Mouse (Mus musculus) intestine, postnatal 0 days (tissue): ENCODE results near the gene Pik3r5. TPM values are rescaled to one million over a fixed set of nuclear protein-coding genes. Genes with fewer than 3 reads are reported as not detected.

ENCODE experiments used
- ATAC-seq: fragments of 200-750 bp; cut with Nextera tagmentation; 2 replicates; pipeline ENCODE4 v1.8.0; 2017; ENCODE audit warnings: mild to moderate bottlenecking, moderate TSS enrichment, moderate library complexity
- H3K27ac ChIP-seq: fragments of 300-500 bp; sonication (generic); 2 replicates; pipeline ENCODE4 v1.5.1; 2014; ENCODE audit warnings: mild to moderate bottlenecking, low read depth, low read length, moderate library complexity
- H3K27me3 ChIP-seq: fragments of 300-500 bp; sonication (generic); replicated peaks from 2 replicates; pipeline ENCODE4 v1.6.1; 2014; ENCODE audit warnings: low read length, mixed read lengths; ENCODE audit not compliant: control insufficient read depth, insufficient read depth
- H3K36me3 ChIP-seq: fragments of 300-500 bp; sonication (generic); 2 replicates; pipeline ENCODE4 v1.6.1; 2014; ENCODE audit warnings: mild to moderate bottlenecking, moderate library complexity; ENCODE audit not compliant: control insufficient read depth, insufficient read depth
- H3K4me1 ChIP-seq: fragments of 300-500 bp; sonication (generic); replicated peaks from 2 replicates; pipeline ENCODE4 v1.6.1; 2014; ENCODE audit warnings: antibody characterized with exemption, low read length, mixed read lengths; ENCODE audit not compliant: control insufficient read depth, insufficient read depth
- H3K4me2 ChIP-seq: fragments of 300-500 bp; sonication (generic); replicated peaks from 2 replicates; pipeline ENCODE4 v1.6.1; 2014; ENCODE audit warnings: low read depth, mild to moderate bottlenecking, moderate library complexity
- H3K4me3 ChIP-seq: fragments of 300-500 bp; sonication (generic); 2 replicates; pipeline ENCODE4 v1.5.1; 2014; ENCODE audit warnings: low read depth, low read length
- H3K9ac ChIP-seq: fragments of 300-500 bp; sonication (generic); 2 replicates; pipeline ENCODE4 v1.6.1; 2014; ENCODE audit warnings: mild to moderate bottlenecking, low read depth, low read length
- H3K9me3 ChIP-seq: fragments of 300-500 bp; sonication (generic); 2 replicates; pipeline ENCODE4 v1.6.1; 2016; ENCODE audit warnings: mixed run types; ENCODE audit not compliant: control insufficient read depth
- CTCF ChIP-seq: sonication (generic); IDR thresholded peaks from 2 replicates; pipeline ENCODE4 v1.5.1; 2016; ENCODE audit warnings: low read depth, mild to moderate bottlenecking, control low read depth, antibody characterized with exemption, moderate library complexity
- WGBS: fragments of 180-500 bp; shearing (Covaris S2); extraction: QIAGEN DNeasy Blood & Tissue Kit; methylation state at CpG from one replicate; pipeline ENCODE4 v1.1.7; 2014; 5-methylcytosine and 5-hydroxymethylcytosine counted together
- polyA plus RNA-seq: library from polyadenylated mRNA; unstranded; fragments of >200 nt; fragmentation: Nextera tagmentation; extraction: Ambion mirVana; gene quantifications from 2 replicates; pipeline ENCODE4 v1.2.1, GENCODE M21; 2015

The Pik3r5 gene
- polyA plus RNA-seq, 1 experiment from 2014 or later: 0.35 TPM

DNA sequence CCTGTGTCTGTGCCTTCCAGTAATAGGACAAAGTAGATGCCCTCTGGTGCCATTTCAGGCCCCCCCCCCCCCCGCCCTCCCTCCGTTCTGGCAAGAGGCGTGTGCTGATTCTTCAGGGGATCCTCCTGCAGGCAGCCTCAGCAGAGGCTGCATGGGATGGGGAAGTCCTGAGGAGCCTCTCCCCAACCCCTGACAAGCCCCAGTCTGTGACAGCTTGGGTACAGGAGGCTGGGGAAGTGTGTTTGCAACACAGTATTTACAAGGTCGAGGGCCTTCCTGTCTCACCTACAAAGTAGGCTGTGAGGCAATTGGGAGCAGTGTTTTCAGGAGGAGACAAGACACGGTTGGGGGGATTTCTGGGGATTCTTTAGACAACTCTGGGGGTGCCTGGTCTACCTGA lies 9.0 kb downstream of the Pik3r5 start:
- no peak overlapping the region for H3K4me3 ChIP-seq
- TF ChIP-seq CTCF: no peak
- no peaks in the 10 kb centered on the region for H3K9me3 ChIP-seq
- no peaks in the 10 kb centered on the region for H3K27me3 ChIP-seq
- H3K4me1 ChIP-seq: no peaks in the 10 kb centered on the region
- H3K9ac ChIP-seq: no peak overlapping the region
- no peak overlapping the region for H3K27ac ChIP-seq
- 64% methylated on average over 4 of the region's 5 CpGs for WGBS
- H3K4me2 ChIP-seq: no peak overlapping the region
- no peaks in the 10 kb centered on the region for H3K36me3 ChIP-seq
- ATAC-seq: no peak

DNA sequence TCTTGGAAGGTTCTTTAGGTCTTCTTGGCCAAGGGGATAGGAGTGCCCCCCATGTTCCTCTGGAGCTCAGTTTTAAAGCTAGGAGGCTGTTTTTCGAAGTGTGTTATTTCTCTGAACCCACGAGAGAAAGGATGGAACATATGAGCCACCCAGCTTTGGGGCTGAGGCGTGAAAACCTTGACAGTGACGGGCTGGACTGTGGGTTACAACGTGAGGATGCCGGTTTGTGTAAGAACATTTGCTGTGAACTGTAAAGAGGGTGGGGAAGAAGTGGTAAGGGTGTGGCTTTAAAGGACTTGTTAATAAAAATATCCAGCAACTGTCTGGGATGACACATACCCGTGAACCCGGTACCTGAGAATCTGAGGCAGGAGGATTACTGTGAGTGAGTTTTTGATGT lies 10.4 kb downstream of the Pik3r5 start:
- no peak for TF ChIP-seq CTCF
- WGBS: 78% methylated on average over 8 of the region's 8 CpGs
- no peaks in the 10 kb centered on the region for H3K4me1 ChIP-seq
- ATAC-seq: no peak
- no peak overlapping the region for H3K27ac ChIP-seq
- no peak overlapping the region for H3K4me3 ChIP-seq
- H3K27me3 ChIP-seq: no peaks in the 10 kb centered on the region
- H3K9ac ChIP-seq: no peak overlapping the region
- no peaks in the 10 kb centered on the region for H3K36me3 ChIP-seq
- no peaks in the 10 kb centered on the region for H3K9me3 ChIP-seq
- no peak overlapping the region for H3K4me2 ChIP-seq

DNA sequence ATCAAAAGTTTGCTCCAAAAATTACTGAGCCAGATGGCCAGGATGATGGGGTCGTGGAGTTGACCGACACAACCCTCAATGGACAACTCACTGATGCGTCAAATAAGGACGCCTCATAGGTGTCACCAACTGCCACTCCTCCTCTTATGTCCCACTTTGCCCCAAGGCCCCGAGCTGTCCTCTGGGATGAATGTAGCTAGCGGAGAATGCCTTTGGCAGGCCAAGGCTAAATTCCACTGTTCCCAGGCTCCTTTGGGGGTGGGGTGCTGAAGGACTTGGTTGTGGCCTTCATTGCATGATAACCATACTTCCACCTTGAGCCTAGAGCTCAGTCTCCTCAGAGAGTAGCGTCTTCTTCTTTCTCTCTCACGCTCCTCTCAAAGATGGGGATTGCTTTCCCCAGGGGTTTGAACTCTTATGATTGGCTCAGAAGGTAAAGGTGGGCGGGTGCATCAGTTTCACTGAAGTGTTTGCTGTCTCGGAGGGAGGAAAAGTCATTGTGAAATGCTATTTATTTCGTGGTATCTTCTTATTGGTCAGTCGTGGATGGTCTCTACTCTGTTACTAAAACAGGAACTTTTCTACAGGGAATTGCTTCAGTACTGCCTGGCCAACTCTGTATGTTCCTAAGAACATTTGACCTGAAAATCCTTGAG lies 11.2 kb downstream of the Pik3r5 start:
- no peak for ATAC-seq
- Histone ChIP-seq H3K36me3 (no peaks in the 10 kb centered on the region), H3K9ac (no peak overlapping the region), H3K4me2 (no peak overlapping the region), H3K27ac (no peak overlapping the region), H3K4me1 (no peaks in the 10 kb centered on the region), H3K4me3 (no peak overlapping the region), H3K9me3 (no peaks in the 10 kb centered on the region), H3K27me3 (no peaks in the 10 kb centered on the region)
- WGBS: 71% methylated on average over 12 of the region's 12 CpGs
- no peak for TF ChIP-seq CTCF

- Histone ChIP-seq H3K9ac (no peak overlapping the region), H3K4me2 (no peak overlapping the region), H3K27me3 (no peaks in the 10 kb centered on the region), H3K9me3 (no peaks in the 10 kb centered on the region), H3K4me1 (no peaks in the 10 kb centered on the region), H3K4me3 (no peak overlapping the region), H3K36me3 (no peaks in the 10 kb centered on the region), H3K27ac (no peak overlapping the region)
- no peak for ATAC-seq
- TF ChIP-seq CTCF: no peak
- 76% methylated on average over 4 of the region's 4 CpGs for WGBS
Observed at GRCm38 (mm10) chr11:68445901-68446300, 14.0 kb downstream of the Pik3r5 start.

DNA sequence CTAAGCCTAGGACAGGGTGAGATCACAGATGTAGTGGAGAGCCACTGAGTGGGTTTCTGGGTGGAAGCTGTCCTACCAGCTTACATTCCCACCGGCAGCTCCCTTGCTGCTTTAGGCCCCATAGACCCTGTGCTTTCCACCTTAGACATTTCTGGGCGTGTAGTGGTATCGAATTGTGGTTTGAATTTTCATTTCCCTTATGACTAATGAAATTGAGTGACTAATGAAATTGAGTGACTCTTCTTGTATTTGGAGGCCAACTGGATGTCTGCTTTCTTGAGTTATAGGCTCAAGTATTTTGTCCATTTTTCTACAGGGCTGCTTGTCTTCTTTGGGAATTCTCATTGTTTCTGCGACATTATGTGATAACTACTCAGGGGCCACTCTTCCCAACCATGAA lies 14.6 kb downstream of the Pik3r5 start:
- TF ChIP-seq CTCF: no peak
- no peak overlapping the region for H3K9ac ChIP-seq
- WGBS: 92% methylated on average over 4 of the region's 4 CpGs
- no peak for ATAC-seq
- no peak overlapping the region for H3K4me3 ChIP-seq
- H3K27ac ChIP-seq: no peak overlapping the region
- no peaks in the 10 kb centered on the region for H3K36me3 ChIP-seq
- no peaks in the 10 kb centered on the region for H3K9me3 ChIP-seq
- H3K27me3 ChIP-seq: no peaks in the 10 kb centered on the region
- no peak overlapping the region for H3K4me2 ChIP-seq
- H3K4me1 ChIP-seq: no peaks in the 10 kb centered on the region

DNA sequence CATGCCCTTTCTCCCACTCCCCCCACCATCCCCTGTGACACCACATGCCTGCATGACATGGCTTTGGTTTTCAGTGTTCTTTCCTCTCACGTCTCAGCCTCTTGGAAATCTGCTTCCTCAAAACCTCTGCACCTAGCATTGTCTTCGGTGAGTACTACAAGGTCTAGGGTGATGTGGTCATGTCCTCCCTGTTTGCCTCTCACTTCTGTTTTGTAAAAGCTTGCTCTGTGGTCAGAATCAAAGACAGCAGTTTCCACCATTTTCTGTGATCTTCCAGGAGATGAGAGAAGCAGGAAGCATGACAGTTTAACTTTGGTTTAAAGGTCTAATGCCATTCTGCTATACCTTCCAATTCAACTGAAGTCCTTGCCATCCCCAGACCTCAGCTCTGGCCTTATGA lies 15.3 kb downstream of the Pik3r5 start:
- ATAC-seq: no peak
- no peak overlapping the region for H3K9ac ChIP-seq
- H3K4me2 ChIP-seq: no peak overlapping the region
- no peaks in the 10 kb centered on the region for H3K36me3 ChIP-seq
- no peak overlapping the region for H3K4me3 ChIP-seq
- no peak overlapping the region for H3K27ac ChIP-seq
- WGBS: 82% methylated on average over 2 of the region's 2 CpGs
- no peaks in the 10 kb centered on the region for H3K27me3 ChIP-seq
- H3K4me1 ChIP-seq: no peaks in the 10 kb centered on the region
- H3K9me3 ChIP-seq: no peaks in the 10 kb centered on the region
- TF ChIP-seq CTCF: no peak

GRCm38 (mm10) chr11:68448356-68448755 lies 16.4 kb downstream of the Pik3r5 start:
- 75% methylated on average over 7 of the region's 7 CpGs for WGBS
- TF ChIP-seq CTCF: no peak
- no peak for ATAC-seq
- H3K9me3 ChIP-seq: no peaks in the 10 kb centered on the region
- H3K27me3 ChIP-seq: no peaks in the 10 kb centered on the region
- no peaks in the 10 kb centered on the region for H3K36me3 ChIP-seq
- H3K4me1 ChIP-seq: no peaks in the 10 kb centered on the region
- no peak overlapping the region for H3K4me2 ChIP-seq
- no peak overlapping the region for H3K4me3 ChIP-seq
- H3K9ac ChIP-seq: no peak overlapping the region
- H3K27ac ChIP-seq: no peak overlapping the region
